Mouse (Mus musculus) brain, adult 2 months (tissue): ENCODE results near the gene Dthd1.

Experiments used
- DNase-seq: peaks from one replicate; pipeline ENCODE4 v3.0.0; 2011; ENCODE audit warnings: low read depth, low spot score

Dthd1 gene

DNA sequence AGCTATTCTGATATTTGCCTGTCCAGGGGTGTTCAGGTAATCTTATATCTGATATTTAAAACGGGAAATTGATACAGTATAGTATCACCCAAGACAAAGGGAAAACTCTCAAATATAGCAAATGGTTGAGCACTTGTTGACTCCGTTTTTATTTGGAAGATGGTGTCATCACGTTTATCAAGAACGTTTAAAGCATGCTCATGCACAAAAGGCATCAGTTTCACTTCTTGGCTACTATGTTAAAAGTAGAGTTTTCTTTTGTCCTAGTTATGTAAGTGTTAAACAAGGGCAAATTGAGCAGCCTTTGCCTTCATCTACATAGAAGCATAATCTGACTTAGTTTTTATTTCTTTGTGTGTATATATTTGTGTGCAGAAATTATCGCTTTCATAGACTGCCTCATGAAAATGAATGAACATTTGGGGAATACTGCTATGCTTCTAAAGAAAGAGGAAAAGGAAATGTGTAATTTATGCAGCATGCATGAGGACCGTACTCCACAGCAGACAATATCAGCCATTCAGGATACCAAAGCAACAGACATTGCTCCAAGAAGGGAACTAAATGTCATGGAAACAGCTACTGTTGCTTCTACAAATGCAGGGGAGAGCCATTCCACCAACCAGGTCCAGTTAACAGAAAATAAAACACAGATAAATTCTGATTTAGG, at the start of gene Dthd1:
Gene Dthd1 (plus strand): TSS at position 422 of the 670 bp plus-strand sequence.
- peak; percentile 46 for DNase-seq

DNA sequence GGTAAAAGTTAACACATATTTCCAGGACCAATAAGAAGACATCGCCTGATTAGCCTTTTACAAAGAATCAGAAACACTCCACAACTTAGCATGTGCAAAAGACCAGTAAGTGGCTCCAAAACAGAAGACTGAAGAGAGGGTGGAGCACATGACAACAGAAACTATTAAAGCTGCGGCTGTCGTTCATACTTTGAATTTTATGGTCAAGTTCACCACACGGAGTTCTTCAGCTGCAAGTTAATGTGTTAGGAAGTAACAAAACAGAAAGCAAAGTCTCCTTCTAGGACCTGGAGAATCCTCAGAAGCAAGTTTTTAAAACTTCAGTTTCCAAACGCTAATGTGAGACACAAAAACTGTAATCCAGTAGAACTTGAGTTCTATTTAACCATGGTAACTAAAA, 49.5 kb upstream of the Dthd1 start:
- DNase-seq: no peak

- no peak for DNase-seq
Observed at GRCm38 (mm10) chr5:62765459-62765783, 48.2 kb upstream of the Dthd1 start.

DNA sequence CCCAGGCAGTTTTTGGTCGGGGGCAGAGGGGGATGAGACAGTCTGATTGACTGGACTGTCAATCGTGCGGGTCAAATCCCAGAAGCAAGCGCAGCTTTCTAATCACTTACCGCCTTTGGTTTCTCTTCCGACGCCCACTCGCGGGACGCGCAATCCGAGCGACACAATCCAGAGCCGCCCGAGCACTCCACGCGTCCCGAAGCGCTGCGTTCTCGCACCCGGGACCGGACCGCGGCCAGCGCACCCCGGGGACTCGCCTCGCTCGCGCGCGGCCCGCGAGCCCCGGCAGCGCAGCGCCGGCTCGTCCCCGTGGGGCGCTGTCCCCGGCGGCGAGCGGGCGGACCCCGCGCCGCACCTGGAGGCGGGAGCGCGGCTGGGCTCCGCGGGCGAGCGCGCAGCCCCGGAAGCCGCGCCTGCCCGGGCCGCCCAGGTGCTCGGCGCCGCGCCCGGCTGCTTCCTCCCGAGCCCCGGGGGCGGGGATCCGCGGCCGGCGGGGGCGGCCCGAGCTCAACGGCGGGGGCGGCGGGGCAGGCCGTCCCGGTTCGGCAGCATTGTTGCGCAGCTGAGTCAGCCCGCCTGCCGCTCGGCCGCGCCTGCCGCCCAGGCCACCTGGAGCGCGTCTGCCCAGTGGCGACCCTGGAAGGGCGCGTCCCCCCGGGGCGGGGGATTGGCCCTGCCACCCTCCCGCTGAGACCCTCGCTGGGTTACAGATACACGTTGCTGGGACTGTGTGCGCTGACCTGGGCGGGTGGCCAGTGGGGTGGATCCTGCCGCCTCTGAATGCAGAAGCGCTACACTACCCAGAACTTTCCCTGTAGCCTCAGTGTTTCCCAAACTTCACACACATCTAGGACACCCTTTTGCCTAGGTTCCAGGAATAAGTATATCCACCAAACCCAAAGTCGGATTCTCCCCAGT, 47.6 kb upstream of the Dthd1 start, which contains the start of gene Arap2:
Gene Arap2 (minus strand): TSS at position 376 of the 918 bp plus-strand sequence.
- DNase-seq: peak; percentile 44

- DNase-seq: no peak
Observed at GRCm38 (mm10) chr5:62771775-62772599, 41.6 kb upstream of the Dthd1 start.

GRCm38 (mm10) chr5:62777804-62778203, 35.8 kb upstream of the Dthd1 start:
- DNase-seq: peak; percentile 77

DNA sequence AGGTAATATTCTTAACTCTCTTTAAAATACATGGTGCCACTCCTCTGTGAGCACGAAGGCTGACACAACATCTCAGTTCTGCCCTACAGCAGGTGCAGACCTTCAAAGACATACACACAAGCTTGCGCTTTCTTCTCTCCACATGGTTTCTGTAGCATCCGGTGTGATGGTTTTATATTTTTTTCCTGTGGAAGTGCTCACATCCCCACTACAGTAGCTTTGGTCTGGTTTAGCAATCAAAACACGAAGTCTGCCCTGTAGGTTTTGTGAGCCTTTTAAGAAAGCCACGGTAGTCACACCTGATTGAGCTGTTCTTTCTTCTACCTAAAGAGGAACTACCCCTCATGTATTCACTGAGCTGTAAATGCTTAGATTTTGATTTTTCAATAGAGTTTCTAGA, 34.9 kb upstream of the Dthd1 start:
- no peak for DNase-seq

DNA sequence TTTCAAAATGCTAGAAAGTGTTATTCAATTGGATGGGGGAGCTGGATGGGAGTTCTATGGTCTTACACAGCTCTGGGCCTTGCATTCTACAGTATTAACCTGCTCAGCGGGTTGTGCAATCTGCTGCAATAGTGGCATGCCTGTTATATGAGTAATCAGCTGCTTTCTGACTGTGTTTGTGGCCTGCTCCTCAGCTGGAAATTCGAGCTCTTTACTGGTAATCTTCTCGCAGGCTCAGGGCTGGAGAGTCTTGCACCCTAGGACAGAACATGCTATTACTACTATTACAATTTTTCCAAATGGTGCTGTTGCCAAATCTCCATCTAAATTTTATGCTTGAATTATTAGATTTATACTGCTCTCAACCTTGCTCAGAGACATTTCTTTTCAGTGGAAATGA, 26.8 kb upstream of the Dthd1 start:
- no peak for DNase-seq

GRCm38 (mm10) chr5:62790921-62791564, 22.6 kb upstream of the Dthd1 start:
- no peak for DNase-seq

DNA sequence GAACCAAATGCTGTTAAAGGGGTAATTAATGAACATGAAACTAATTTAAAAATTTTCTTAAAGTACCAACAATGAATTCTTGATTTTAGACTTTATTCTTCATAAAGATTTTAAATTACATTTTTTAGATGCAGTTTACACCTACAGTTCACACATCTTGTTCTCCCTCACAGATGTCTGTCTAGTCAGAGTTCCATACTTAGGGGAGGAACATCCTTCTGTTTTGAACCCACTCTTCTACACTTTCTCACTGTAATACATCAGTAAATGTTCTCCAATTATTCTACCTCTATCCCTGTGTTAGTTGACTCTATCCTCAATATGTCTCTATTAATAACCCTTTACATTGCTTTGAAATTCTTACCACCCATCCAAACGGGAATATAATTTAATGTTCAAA, 20.8 kb upstream of the Dthd1 start:
- DNase-seq: peak; percentile 54

GRCm38 (mm10) chr5:62814072-62814414, 420 bp downstream of the Dthd1 start:
- DNase-seq: peak; percentile 24

DNA sequence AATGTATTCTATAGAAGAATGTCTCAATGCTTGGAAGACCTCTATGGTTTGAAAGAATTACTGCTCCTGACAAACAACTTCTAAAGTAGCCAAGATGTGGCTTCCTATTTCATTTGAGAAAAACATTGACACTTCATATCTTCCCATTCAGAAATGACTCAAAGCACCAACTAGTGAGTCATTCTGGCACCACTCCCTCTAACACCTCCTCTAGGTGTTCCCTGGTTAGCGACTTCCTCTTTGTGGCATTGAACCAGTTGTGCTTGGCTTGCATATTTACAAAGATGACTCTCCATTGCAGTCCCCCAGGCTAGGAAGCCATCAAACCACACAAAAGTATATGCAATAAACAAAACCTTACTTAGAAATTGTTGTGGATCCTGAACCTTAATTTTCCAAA, 2.1 kb downstream of the Dthd1 start:
- DNase-seq: peak; percentile 67

DNA sequence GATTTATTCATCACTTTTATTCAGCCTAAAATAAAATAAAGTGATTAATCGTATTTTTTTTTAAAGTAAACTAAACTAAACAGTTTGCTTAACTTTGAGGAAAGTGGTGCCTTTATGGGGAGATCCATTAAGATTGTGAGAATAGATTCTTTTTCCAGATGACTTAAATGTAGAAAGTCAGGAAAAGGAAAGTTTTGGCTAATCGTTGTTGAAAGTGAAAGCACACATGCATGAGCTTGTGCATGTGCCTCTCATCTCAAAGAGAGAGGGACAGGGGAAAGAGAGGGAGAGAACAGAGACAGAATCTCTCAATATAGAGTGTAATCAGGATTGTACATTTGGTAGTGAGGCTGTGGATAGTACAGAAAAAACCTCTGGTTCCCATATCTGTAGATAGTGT, 5.9 kb downstream of the Dthd1 start:
- DNase-seq: no peak

DNA sequence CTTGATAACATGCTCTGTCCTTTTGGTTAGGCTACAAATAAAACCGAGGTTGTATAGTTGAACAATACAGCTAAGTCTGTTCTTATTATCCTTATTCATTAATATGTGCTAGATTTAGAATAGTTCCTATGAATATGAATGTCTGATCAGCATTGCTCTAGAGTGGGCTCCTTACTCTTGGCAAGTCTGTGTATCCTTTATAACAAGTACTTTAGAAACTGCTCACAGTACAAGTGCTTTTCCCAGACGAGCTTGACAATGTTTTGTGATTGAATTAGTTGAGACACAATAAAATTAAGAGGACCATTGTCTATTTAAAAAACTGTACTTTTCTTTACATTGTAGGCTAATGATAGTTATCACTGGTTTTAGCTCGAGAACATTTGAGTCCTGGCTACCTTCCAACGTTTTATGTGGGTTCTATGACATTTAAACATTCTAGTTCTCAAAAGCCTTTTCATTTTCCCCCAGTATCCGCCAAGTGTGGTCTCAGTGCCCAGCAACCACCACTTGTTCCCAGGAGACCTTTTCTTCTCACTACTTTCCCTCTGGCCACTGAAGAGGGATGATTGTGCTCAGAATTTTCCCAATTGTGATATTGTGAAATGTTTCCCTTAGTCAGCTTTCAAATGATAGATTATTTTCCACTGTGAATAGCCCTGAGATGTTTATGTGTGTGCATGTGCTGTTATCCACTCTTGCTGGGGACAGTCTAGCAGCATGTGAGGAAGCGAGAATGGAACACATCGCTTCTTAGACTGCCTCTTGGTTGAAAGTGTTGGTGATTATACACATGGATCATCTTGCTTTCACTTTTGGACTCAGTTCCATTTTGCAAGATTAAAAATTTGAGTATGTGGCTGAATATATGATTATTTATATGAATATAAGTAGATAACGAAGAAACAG, 7.0 kb downstream of the Dthd1 start:
- peak; percentile 3 for DNase-seq

- no peak for DNase-seq
Observed at GRCm38 (mm10) chr5:62842955-62843730, 29.5 kb downstream of the Dthd1 start.

DNA sequence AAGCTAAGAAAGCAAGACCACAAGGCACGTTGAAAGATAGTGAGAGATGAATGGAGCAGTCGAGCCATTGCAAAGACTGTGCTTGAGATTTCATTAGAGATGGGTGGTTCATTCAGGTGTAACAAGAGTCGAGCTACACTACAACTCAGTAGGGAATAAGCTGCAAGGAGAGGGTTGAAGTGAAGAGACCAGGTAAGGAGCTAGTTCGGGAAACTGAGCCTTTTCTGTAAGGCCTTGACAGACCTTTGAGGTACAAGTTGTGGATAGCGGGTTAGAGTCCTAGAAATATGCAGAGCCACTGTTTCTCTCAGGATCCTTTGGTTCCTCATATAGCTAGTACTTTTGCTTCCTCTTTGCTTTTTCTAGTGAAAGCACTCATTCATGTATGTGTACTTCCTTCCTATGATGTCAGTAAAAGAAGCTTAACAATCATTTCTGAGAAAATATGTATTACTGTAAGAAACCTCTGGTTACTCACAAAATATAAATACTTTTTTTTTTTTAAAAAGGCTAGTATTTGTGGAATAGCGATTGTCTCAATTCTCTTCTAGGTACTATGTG, 33.0 kb downstream of the Dthd1 start:
- DNase-seq: no peak

DNA sequence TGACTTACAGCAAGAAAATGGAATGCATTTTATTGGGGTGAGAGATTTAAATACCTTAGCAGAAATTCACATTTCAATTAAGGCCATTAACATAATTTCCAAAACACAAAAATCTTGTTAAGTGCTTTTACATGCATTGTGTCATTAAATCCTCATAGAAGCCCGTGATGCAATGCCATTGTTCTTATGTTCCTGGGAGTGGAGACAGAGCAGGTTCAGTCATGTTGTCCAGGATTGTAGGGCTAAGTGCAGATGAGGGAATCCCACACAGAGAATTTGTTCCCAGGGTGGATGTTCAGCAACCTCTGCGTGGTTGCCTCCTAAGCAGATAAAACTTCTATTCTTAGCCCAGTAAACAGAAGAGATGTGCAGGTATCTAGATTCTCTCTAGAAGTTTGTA, 37.7 kb downstream of the Dthd1 start:
- no peak for DNase-seq

- no peak for DNase-seq
Observed at GRCm38 (mm10) chr5:62854361-62854844, 40.8 kb downstream of the Dthd1 start.

- DNase-seq: no peak
Observed at GRCm38 (mm10) chr5:62857502-62857901, 43.9 kb downstream of the Dthd1 start.
